Mouse (Mus musculus) fat pad, adult 2 months (tissue): ENCODE data around the gene Sipa1l2.

Source experiments
- DNase-seq: peaks from one replicate; pipeline ENCODE4 v3.0.0-alpha.2; 2011; ENCODE audit warnings: low read depth, low spot score; ENCODE audit errors: extremely low read depth

Sipa1l2 gene

GRCm38 (mm10) chr8:125372596-125372995, 197.0 kb downstream of the Sipa1l2 start:
- no peak for DNase-seq

GRCm38 (mm10) chr8:125369491-125370236, 199.9 kb downstream of the Sipa1l2 start:
- no peak for DNase-seq

- DNase-seq = no peak
These were observed 201.1 kb downstream of the Sipa1l2 start for GRCm38 (mm10) chr8:125368341-125369035.
